Mouse (Mus musculus): ENCODE measurements around the gene Eral1.

DNA sequence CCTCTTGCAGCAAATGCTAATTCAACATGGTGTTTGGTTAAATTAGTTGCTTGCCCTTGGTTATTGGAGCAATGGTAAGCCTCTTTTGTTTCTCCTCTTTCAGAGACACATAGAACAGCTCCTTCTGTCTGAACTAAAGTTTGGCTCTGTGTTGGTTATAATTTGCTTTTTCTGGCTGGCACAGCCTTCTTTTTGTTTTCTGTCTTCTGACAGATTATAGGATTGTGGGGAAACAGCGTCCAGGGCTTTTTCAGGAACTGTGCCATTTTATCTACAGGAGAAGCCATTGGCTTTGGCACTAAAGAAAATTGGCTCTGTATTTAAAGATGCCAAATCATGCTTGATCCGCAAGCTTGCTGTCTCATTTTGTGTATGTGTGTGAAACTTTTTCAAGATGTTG lies 33.4 kb upstream of the Eral1 start:
- no peak for TF ChIP-seq CTCF (IDR thresholded peaks at IDR 0.05; ENCODE audit: borderline replicate concordance, insufficient read depth, low read length)
- no peak for TF ChIP-seq POLR2A (IDR thresholded peaks at IDR 0.05; ENCODE audit: low read depth, low read length)

Data from embryonic fibroblast, embryonic 13.5 days (primary cell).